Mouse (Mus musculus) C2C12 (cell line): Measurements from ENCODE around the gene Gramd1b.

Source experiments
- CTCF ChIP-seq: IDR thresholded peaks from one replicate; pipeline ENCODE4 v1.5.1; 2011; ENCODE audit not compliant: control insufficient read depth, insufficient read depth, insufficient read length
- MAX ChIP-seq: IDR thresholded peaks from one replicate; pipeline ENCODE4 v1.6.1; 2011; ENCODE audit warnings: mild to moderate bottlenecking, control low read depth
- MYOD1 ChIP-seq: IDR thresholded peaks from one replicate; pipeline ENCODE4 v1.6.1; 2011; ENCODE audit warnings: low read depth; ENCODE audit not compliant: control insufficient read depth, insufficient read length
- MYOG ChIP-seq: IDR thresholded peaks from one replicate; pipeline ENCODE4 v1.6.1; 2011; ENCODE audit not compliant: control insufficient read depth, insufficient read length; ENCODE audit errors: extremely low read depth
- USF1 ChIP-seq: IDR thresholded peaks from one replicate; pipeline ENCODE4 v1.6.1; 2011; ENCODE audit warnings: low read depth, mild to moderate bottlenecking, control low read depth, moderate library complexity

DNA sequence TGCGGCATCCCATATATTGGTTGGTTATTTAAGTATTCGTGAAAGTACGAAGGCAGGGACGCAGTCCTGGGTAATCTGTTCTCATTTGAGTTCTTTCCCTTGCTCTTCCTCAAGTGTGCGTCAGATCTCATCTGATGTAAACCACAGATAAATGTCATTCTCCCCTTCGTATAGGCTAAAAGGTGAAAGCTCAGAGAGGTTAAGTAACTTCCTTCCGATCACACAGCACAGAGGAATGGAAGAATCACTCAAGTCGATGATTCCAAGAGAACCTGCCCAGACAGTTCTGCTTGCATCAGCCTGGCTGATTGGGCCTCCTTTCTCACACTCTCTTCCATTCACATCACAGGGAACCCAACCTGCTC, 140.8 kb downstream of the Gramd1b start:
- TF ChIP-seq USF1 = no peak
- TF ChIP-seq CTCF = no peak
- TF ChIP-seq MAX = no peak
- TF ChIP-seq MYOD1 = no peak
- TF ChIP-seq MYOG = no peak
